Mouse (Mus musculus) left cerebral cortex, adult 2 months (tissue): Measurements from ENCODE around the gene Hepacam. TPM values are rescaled to one million over a fixed set of nuclear protein-coding genes. Genes with fewer than 3 reads are reported as not detected.
A peak's percentile ranks its signal among the peaks of the same experiment; 100 is the strongest.

Experiments
- DNase-seq, 2 experiments: peaks; one replicate each; pipeline ENCODE4 v3.0.0; 2021 to 2022; ENCODE audit warnings: low spot score in 2 of 2, mixed read lengths in 1 of 2; ENCODE audit errors: extremely low spot score in 1 of 2
- H3K27ac ChIP-seq: fragments of 200-600 bp; 2 replicates; pipeline ENCODE4 v1.8.1; 2022
- H3K4me3 ChIP-seq: fragments of 200-600 bp; 2 replicates; pipeline ENCODE4 v1.8.1; 2022
- CTCF ChIP-seq: fragments of 200-600 bp; IDR thresholded peaks from 2 replicates; pipeline ENCODE4 v1.8.1; 2022; ENCODE audit warnings: antibody characterized with exemption, mild to moderate bottlenecking, moderate library complexity
- intact Hi-C: fragments of 180-260 bp; cut with DNase I; formaldehyde crosslinking; loops from one replicate; pipeline ENCODE4 v1.15.1; 2025
- total RNA-seq, 2 experiments: library from RNA; stranded (reverse); gene quantifications; 2 replicates each; pipeline ENCODE4 v1.2.3; 2021

The Hepacam gene
- total RNA-seq, 2 experiments from 2014 or later, result 53.6 to 53.7 TPM

- Histone ChIP-seq H3K4me3 (peak overlapping the region; percentile 29), H3K27ac (no peak overlapping the region)
- intact Hi-C loops, result no loop called here
- DNase-seq, result peak; percentile 60 to 73
- TF ChIP-seq CTCF, result peak; percentile 61
Measured at GRCm38 (mm10) chr9:37420676-37421075, 53.5 kb downstream of the Hepacam start.

GRCm38 (mm10) chr9:37421239-37421638, 54.1 kb downstream of the Hepacam start:
- Histone ChIP-seq H3K27ac (no peak overlapping the region), H3K4me3 (peak overlapping the region; percentile 29)
- intact Hi-C loops, result no loop called here
- no peak for TF ChIP-seq CTCF
- no peak for DNase-seq

GRCm38 (mm10) chr9:37429326-37429725, 62.2 kb downstream of the Hepacam start:
- intact Hi-C loops, result no loop called here
- TF ChIP-seq CTCF, result no peak
- DNase-seq, result no peak
- Histone ChIP-seq H3K27ac (peak overlapping the region; percentile 37; the same call in 1 of the 2 replicates), H3K4me3 (no peak overlapping the region)

- peak; percentile 98 for TF ChIP-seq CTCF
- peak overlapping the region; percentile 37 for H3K27ac ChIP-seq
- peak; percentile 87 to 94 for DNase-seq
- peak overlapping the region; percentile 35; the same call in 1 of the 2 replicates for H3K4me3 ChIP-seq
- intact Hi-C loops, result loop anchor here (2.0 to 5.0 kb wide), 3 partner anchors 114 to 504 kb away; no protein-coding TSS in a partner anchor
Measured at GRCm38 (mm10) chr9:37430582-37430981, 63.4 kb downstream of the Hepacam start.

- intact Hi-C loops, result loop anchor here (1.0 to 5.0 kb wide), 3 partner anchors 25 to 205 kb away; no protein-coding TSS in a partner anchor
- DNase-seq, result peak in 1 of 2 experiments; percentile 64
- peak overlapping the region; percentile 49 for H3K4me3 ChIP-seq
- H3K27ac ChIP-seq, result peak overlapping the region; percentile 18
- TF ChIP-seq CTCF, result peak; percentile 64
Measured at GRCm38 (mm10) chr9:37432026-37432666, 65.0 kb downstream of the Hepacam start.

- no peak for TF ChIP-seq CTCF
- Histone ChIP-seq H3K27ac (peak within 1 kb of the TSS; percentile 18), H3K4me3 (peak within 1 kb of the TSS; percentile 49)
- DNase-seq, result peak in 1 of 2 experiments; percentile 24
- intact Hi-C loops, result loop anchor here (1.0 to 5.0 kb wide), 3 partner anchors 24 to 204 kb away; no protein-coding TSS in a partner anchor
Measured at GRCm38 (mm10) chr9:37432720-37433421, 65.7 kb downstream of the Hepacam start, which contains the start of gene Robo3. TSS of gene Robo3 (minus strand) at chr9:37433246.

- no peak overlapping the region for H3K4me3 ChIP-seq
- DNase-seq, result peak in 1 of 2 experiments; percentile 8
- intact Hi-C loops, result loop anchor here (2.0 to 5.0 kb wide), 2 partner anchors 23 to 203 kb away; no protein-coding TSS in a partner anchor
Measured at GRCm38 (mm10) chr9:37433823-37434560, 66.8 kb downstream of the Hepacam start.

GRCm38 (mm10) chr9:37434932-37435331, 67.8 kb downstream of the Hepacam start:
- Histone ChIP-seq H3K27ac (no peak overlapping the region), H3K4me3 (no peak overlapping the region)
- intact Hi-C loops, result loop anchor here (5.0 kb wide), 1 partner anchor 202 kb away; no protein-coding TSS in a partner anchor
- DNase-seq, result peak in 1 of 2 experiments; percentile 10
- TF ChIP-seq CTCF, result no peak

More at GRCm38 (mm10) chr9:37433823-37434560, 66.8 kb downstream of the Hepacam start:
- no peak for TF ChIP-seq CTCF
- no peak overlapping the region for H3K27ac ChIP-seq

- no peak overlapping the region for H3K27ac ChIP-seq
- intact Hi-C loops, result no loop called here
- no peak overlapping the region for H3K4me3 ChIP-seq
- no peak for DNase-seq
- no peak for TF ChIP-seq CTCF
Measured at GRCm38 (mm10) chr9:37435616-37436015, 68.5 kb downstream of the Hepacam start.

Other genes starting within 250 kb of the Hepacam start
- 10 to 100 TPM; 79.1 to 84.5 TPM for gene Pknox2, start 219.9 kb upstream of the Hepacam start, total RNA-seq
- gene Tmem218, start 159.1 kb upstream of the Hepacam start, total RNA-seq, result 10 to 100 TPM; 10.3 to 11.6 TPM
- gene Slc37a2, start 111.6 kb upstream of the Hepacam start, total RNA-seq, result 1 to 10 TPM; 1.6 to 1.8 TPM
- 1 to 10 TPM; 1.9 to 2.5 TPM for gene Ccdc15, start 18.9 kb upstream of the Hepacam start, total RNA-seq
- gene Robo4, start 34.5 kb downstream of the Hepacam start, total RNA-seq, result 1 to 10 TPM; 8.0 to 9.5 TPM
- 10 to 100 TPM; 30.9 to 34.3 TPM for gene Robo3, start 65.9 kb downstream of the Hepacam start, total RNA-seq
- gene Msantd2, start 122.0 kb downstream of the Hepacam start, total RNA-seq, result 10 to 100 TPM; 21.4 to 26.7 TPM
- 10 to 100 TPM; 19.6 to 22.5 TPM for gene Esam, start 160.7 kb downstream of the Hepacam start, total RNA-seq
- gene Vsig2, start 171.9 kb downstream of the Hepacam start, total RNA-seq, result 1 to 10 TPM; 4.1 to 4.5 TPM
- gene Nrgn, start 185.6 kb downstream of the Hepacam start, total RNA-seq, result 1,000 to 10,000 TPM; 1,927 to 1,950 TPM
- 10 to 100 TPM; 17.1 to 18.8 TPM for gene Siae, start 188.3 kb downstream of the Hepacam start, total RNA-seq
- 1 to 10 TPM; 1.7 to 2.1 TPM for gene Spa17, start 246.4 kb downstream of the Hepacam start, total RNA-seq